Mouse (Mus musculus) forebrain, embryonic 13.5 days (tissue): Measurements from ENCODE around the gene Slc30a10. TPM values are rescaled to one million over a fixed set of nuclear protein-coding genes. Genes with fewer than 3 reads are reported as not detected.
A peak's percentile ranks its signal among the peaks of the same experiment; 100 is the strongest.

ENCODE experiments used
- ATAC-seq: fragments of 200-750 bp; cut with Nextera tagmentation; 2 replicates; pipeline ENCODE4 v1.8.0; 2017
- H3K27ac ChIP-seq: fragments of 300-500 bp; sonication (generic); 2 replicates; pipeline ENCODE4 v1.5.1; 2015; ENCODE audit warnings: inconsistent platforms, mild to moderate bottlenecking, moderate library complexity
- H3K27me3 ChIP-seq: fragments of 300-500 bp; sonication (generic); 2 replicates; pipeline ENCODE4 v1.6.1; 2015; ENCODE audit warnings: mild to moderate bottlenecking, inconsistent platforms
- H3K36me3 ChIP-seq: fragments of 300-500 bp; sonication (generic); 2 replicates; pipeline ENCODE4 v1.6.1; 2015; ENCODE audit warnings: mild to moderate bottlenecking, inconsistent platforms; ENCODE audit not compliant: poor library complexity, severe bottlenecking
- H3K4me1 ChIP-seq: fragments of 300-500 bp; sonication (generic); 2 replicates; pipeline ENCODE4 v1.6.1; 2015; ENCODE audit warnings: inconsistent platforms
- H3K4me2 ChIP-seq: fragments of 300-500 bp; sonication (generic); 2 replicates; pipeline ENCODE4 v1.6.1; 2015; ENCODE audit warnings: inconsistent platforms, mild to moderate bottlenecking, moderate library complexity
- H3K4me3 ChIP-seq: fragments of 300-500 bp; sonication (generic); 2 replicates; pipeline ENCODE4 v1.5.1; 2015; ENCODE audit warnings: mild to moderate bottlenecking, inconsistent platforms
- H3K9ac ChIP-seq: fragments of 300-500 bp; sonication (generic); 2 replicates; pipeline ENCODE4 v1.6.1; 2015; ENCODE audit warnings: mild to moderate bottlenecking, inconsistent platforms
- H3K9me3 ChIP-seq: fragments of 300-500 bp; sonication (generic); replicated peaks from 2 replicates; pipeline ENCODE4 v1.6.1; 2016; ENCODE audit warnings: inconsistent platforms
- WGBS: fragments of 180-500 bp; shearing (Covaris S2); methylation state at CpG from one replicate; pipeline ENCODE4 v1.1.7; 2015; 5-methylcytosine and 5-hydroxymethylcytosine counted together
- polyA plus RNA-seq: library from polyadenylated mRNA; unstranded; fragments of >200 nt; fragmentation: Nextera tagmentation; extraction: Ambion mirVana; gene quantifications from 2 replicates; pipeline ENCODE4 v1.2.1, GENCODE M21; 2015

Slc30a10 gene
- polyA plus RNA-seq, 1 experiment from 2014 or later, result 10.5 TPM

GRCm38 (mm10) chr1:185496791-185497460, 42.3 kb downstream of the Slc30a10 start:
- Histone ChIP-seq H3K27me3 (no peaks in the 10 kb centered on the region), H3K9me3 (no peaks in the 10 kb centered on the region), H3K4me2 (no peak overlapping the region), H3K27ac (peak overlapping the region; percentile 14; the same call in 1 of the 2 replicates), H3K4me1 (peaks cover 31% of the 10 kb centered on the region), H3K36me3 (no peaks in the 10 kb centered on the region), H3K9ac (no peak overlapping the region), H3K4me3 (no peak overlapping the region)
- no peak for ATAC-seq
- 58% methylated on average over 14 of the region's 14 CpGs for WGBS

- H3K27ac ChIP-seq, result no peak overlapping the region
- H3K4me1 ChIP-seq, result peaks cover 18% of the 10 kb centered on the region
- H3K4me3 ChIP-seq, result no peak overlapping the region
- H3K9me3 ChIP-seq, result no peaks in the 10 kb centered on the region
- WGBS, result 71% methylated on average over 7 of the region's 7 CpGs
- H3K36me3 ChIP-seq, result no peaks in the 10 kb centered on the region
- H3K4me2 ChIP-seq, result no peak overlapping the region
- no peaks in the 10 kb centered on the region for H3K27me3 ChIP-seq
- H3K9ac ChIP-seq, result no peak overlapping the region
- 0 out of 2 replicates have a peak, but pooled peaks have one; percentile 24 for ATAC-seq
Observed at GRCm38 (mm10) chr1:185500602-185501001, 46.0 kb downstream of the Slc30a10 start.

- Histone ChIP-seq H3K4me1 (peaks cover 13% of the 10 kb centered on the region), H3K9me3 (no peaks in the 10 kb centered on the region), H3K36me3 (no peaks in the 10 kb centered on the region), H3K4me2 (no peak overlapping the region), H3K27ac (no peak overlapping the region), H3K4me3 (no peak overlapping the region), H3K9ac (no peak overlapping the region), H3K27me3 (no peaks in the 10 kb centered on the region)
- WGBS, result 30% methylated on average over 10 of the region's 10 CpGs
- ATAC-seq, result no peak
Observed at GRCm38 (mm10) chr1:185501801-185502340, 47.2 kb downstream of the Slc30a10 start.

- H3K4me3 ChIP-seq, result no peak overlapping the region
- H3K4me1 ChIP-seq, result peaks cover 6% of the 10 kb centered on the region; the same call in 1 of the 2 replicates
- no peaks in the 10 kb centered on the region for H3K9me3 ChIP-seq
- no peak overlapping the region for H3K9ac ChIP-seq
- no peaks in the 10 kb centered on the region for H3K36me3 ChIP-seq
- H3K27ac ChIP-seq, result no peak overlapping the region
- 67% methylated on average over 6 of the region's 6 CpGs for WGBS
- H3K27me3 ChIP-seq, result no peaks in the 10 kb centered on the region
- H3K4me2 ChIP-seq, result no peak overlapping the region
- ATAC-seq, result no peak
Observed at GRCm38 (mm10) chr1:185502550-185502949, 47.9 kb downstream of the Slc30a10 start.

- H3K27ac ChIP-seq, result no peak overlapping the region
- no peaks in the 10 kb centered on the region for H3K4me1 ChIP-seq
- H3K27me3 ChIP-seq, result no peaks in the 10 kb centered on the region
- WGBS, result 72% methylated on average over 3 of the region's 3 CpGs
- H3K4me2 ChIP-seq, result no peak overlapping the region
- H3K36me3 ChIP-seq, result no peaks in the 10 kb centered on the region
- no peaks in the 10 kb centered on the region for H3K9me3 ChIP-seq
- no peak overlapping the region for H3K9ac ChIP-seq
- ATAC-seq, result no peak
- no peak overlapping the region for H3K4me3 ChIP-seq
Observed at GRCm38 (mm10) chr1:185509042-185509441, 54.4 kb downstream of the Slc30a10 start.

- H3K27ac ChIP-seq, result no peak overlapping the region
- H3K9me3 ChIP-seq, result no peaks in the 10 kb centered on the region
- no peaks in the 10 kb centered on the region for H3K4me1 ChIP-seq
- no peaks in the 10 kb centered on the region for H3K27me3 ChIP-seq
- H3K4me3 ChIP-seq, result no peak overlapping the region
- no peak overlapping the region for H3K4me2 ChIP-seq
- ATAC-seq, result no peak
- WGBS, result 91% methylated on average over 5 of the region's 5 CpGs
- no peaks in the 10 kb centered on the region for H3K36me3 ChIP-seq
- H3K9ac ChIP-seq, result no peak overlapping the region
Observed at GRCm38 (mm10) chr1:185511306-185511705, 56.7 kb downstream of the Slc30a10 start.

GRCm38 (mm10) chr1:185515526-185515979, 60.9 kb downstream of the Slc30a10 start:
- ATAC-seq, result no peak
- no peak overlapping the region for H3K4me3 ChIP-seq
- H3K27me3 ChIP-seq, result no peaks in the 10 kb centered on the region
- no peak overlapping the region for H3K27ac ChIP-seq
- H3K9me3 ChIP-seq, result no peaks in the 10 kb centered on the region
- H3K9ac ChIP-seq, result no peak overlapping the region
- 0 out of 2 replicates have a peak, but pooled peaks cover 3% of the 10 kb centered on the region for H3K4me1 ChIP-seq
- no peaks in the 10 kb centered on the region for H3K36me3 ChIP-seq
- WGBS, result 63% methylated on average over 14 of the region's 14 CpGs
- no peak overlapping the region for H3K4me2 ChIP-seq

- H3K4me2 ChIP-seq, result no peak overlapping the region
- H3K27ac ChIP-seq, result no peak overlapping the region
- H3K27me3 ChIP-seq, result no peaks in the 10 kb centered on the region
- no peak overlapping the region for H3K4me3 ChIP-seq
- H3K9me3 ChIP-seq, result no peaks in the 10 kb centered on the region
- 58% methylated on average over 10 of the region's 10 CpGs for WGBS
- H3K4me1 ChIP-seq, result 0 out of 2 replicates have a peak, but pooled peaks cover 3% of the 10 kb centered on the region
- H3K36me3 ChIP-seq, result no peaks in the 10 kb centered on the region
- ATAC-seq, result no peak
- no peak overlapping the region for H3K9ac ChIP-seq
Observed at GRCm38 (mm10) chr1:185516041-185516440, 61.4 kb downstream of the Slc30a10 start.

- WGBS, result 7% methylated on average over 3 of the region's 5 CpGs
- Histone ChIP-seq H3K9ac (no peak overlapping the region), H3K27me3 (no peaks in the 10 kb centered on the region), H3K4me1 (0 out of 2 replicates have a peak, but pooled peaks cover 3% of the 10 kb centered on the region), H3K4me3 (no peak overlapping the region), H3K36me3 (no peaks in the 10 kb centered on the region), H3K4me2 (no peak overlapping the region), H3K9me3 (no peaks in the 10 kb centered on the region), H3K27ac (no peak overlapping the region)
- ATAC-seq, result no peak
Observed at GRCm38 (mm10) chr1:185517566-185517965, 62.9 kb downstream of the Slc30a10 start.

Other genes starting within 250 kb of the Slc30a10 start
- 18.0 and 21.0 TPM in 2 replicates for gene Iars2, start 125.5 kb upstream of the Slc30a10 start, polyA plus RNA-seq
- 34.8 and 37.7 TPM in 2 replicates for gene Bpnt1, start 122.7 kb upstream of the Slc30a10 start, polyA plus RNA-seq
- gene Eprs, start 91.8 kb upstream of the Slc30a10 start, polyA plus RNA-seq, result 151 and 159 TPM in 2 replicates